Mouse (Mus musculus): ENCODE results near the gene Lrrc52. TPM values are rescaled to one million over a fixed set of nuclear protein-coding genes. Genes with fewer than 3 reads are reported as not detected.

Gene Lrrc52
- polyA plus RNA-seq (2016; fragmentation: Nextera tagmentation; extraction: Ambion mirVana), result not detected in 2 replicates

DNA sequence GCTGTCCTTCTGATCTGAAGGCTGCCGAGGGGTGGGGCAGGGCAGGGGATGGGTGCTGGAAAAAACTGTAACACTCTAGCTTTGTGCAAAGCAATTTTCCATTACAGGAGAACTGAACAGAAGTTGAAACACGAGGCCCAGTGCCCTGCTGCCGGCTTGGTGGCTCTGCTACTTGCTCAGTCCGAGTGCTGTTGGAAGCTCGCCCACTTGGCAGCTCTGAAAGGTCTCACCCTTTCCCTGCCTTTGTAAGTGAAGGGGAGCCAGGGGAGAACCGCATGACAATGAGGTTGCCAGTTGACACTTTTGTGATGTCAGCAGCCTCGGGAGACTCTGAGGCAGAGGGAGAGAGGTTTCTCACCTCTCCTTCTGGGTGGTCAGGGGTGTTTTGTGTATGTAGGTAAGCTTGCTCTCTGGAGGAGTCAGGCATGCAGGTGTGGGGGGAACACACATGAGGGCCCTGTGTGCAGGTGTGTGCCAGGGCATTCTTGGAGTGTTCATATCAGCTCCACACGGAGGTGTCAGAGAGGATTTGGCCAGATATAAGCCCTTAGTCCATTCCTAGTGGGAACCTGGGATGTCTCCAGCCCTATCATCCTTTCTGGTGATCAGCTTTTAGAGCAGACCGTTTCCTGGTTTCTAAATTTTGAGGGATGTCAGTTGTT lies at the start of gene Lrrc52:
Lrrc52 (minus strand) TSS at position 16 of the 662 bp plus-strand sequence.
- Histone ChIP-seq H3K9ac (no peak within 1 kb of the TSS), H3K4me3 (replicated peaks) (no peak within 1 kb of the TSS), H3K27ac (no peak within 1 kb of the TSS), H3K4me1 (no peaks in the 10 kb centered on the region), H3K27me3 (no peaks in the 10 kb centered on the region), H3K9me3 (no peaks in the 10 kb centered on the region), H3K4me2 (no peak within 1 kb of the TSS), H3K36me3 (replicated peaks) (no peaks in the 10 kb centered on the region)
- WGBS, result 41% methylated on average over 9 of the region's 9 CpGs
- ATAC-seq (ENCODE audit: low FRiP score), result 0 out of 2 replicates have a peak, but pooled peaks have one; percentile 20

DNA sequence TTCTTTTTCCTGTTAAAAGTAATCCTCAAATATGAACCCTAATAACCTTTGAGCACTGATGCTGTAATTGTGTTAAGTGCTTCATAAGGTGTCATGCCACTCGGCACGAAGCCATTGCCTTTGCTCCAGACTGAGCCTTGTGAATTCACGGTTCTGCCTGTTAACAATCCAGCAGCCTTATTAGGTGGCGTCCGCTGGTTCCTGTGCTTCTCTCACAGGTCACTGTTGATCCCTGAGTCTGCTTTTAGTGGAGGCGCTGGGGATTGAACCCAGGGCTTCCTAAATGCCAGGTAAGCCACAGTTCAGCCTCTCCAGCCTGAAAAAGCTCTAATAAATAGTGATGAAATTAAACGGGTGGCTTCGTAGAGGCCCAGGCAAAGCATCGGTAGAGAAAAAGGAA lies 45.0 kb upstream of the Lrrc52 start:
- Histone ChIP-seq H3K36me3 (replicated peaks) (no peaks in the 10 kb centered on the region), H3K9me3 (no peaks in the 10 kb centered on the region), H3K9ac (no peak overlapping the region), H3K4me2 (no peak overlapping the region), H3K4me1 (no peaks in the 10 kb centered on the region), H3K27me3 (no peaks in the 10 kb centered on the region), H3K27ac (no peak overlapping the region), H3K4me3 (replicated peaks) (no peak overlapping the region)
- 90% methylated on average over 9 of the region's 9 CpGs for WGBS
- no peak for ATAC-seq (ENCODE audit: low FRiP score)

DNA sequence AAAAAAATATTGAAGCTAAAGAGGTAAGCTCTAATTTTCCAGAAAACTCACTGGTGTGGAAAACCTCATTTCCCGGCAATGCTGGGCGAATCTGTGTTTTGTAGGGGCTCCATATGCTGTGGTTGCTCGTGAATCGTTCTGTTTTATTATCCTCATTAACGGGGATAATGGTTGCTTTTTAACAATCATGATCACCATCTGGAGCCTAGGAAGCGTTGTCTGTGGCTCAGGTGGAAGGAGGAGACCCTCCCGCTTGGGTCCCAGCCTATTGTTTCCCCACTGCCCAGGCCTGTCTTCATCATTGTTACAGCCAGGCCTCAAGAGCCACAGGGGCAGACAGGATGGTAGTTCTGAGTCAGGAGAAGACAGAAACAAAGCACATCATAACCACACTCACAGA lies 39.5 kb upstream of the Lrrc52 start:
- WGBS, result 57% methylated on average over 7 of the region's 7 CpGs
- no peak overlapping the region for H3K4me3 ChIP-seq (replicated peaks)
- peak overlapping the region; percentile 47; the same call in 1 of the 2 replicates for H3K27ac ChIP-seq
- no peak overlapping the region for H3K9ac ChIP-seq
- peaks cover 4% of the 10 kb centered on the region for H3K4me1 ChIP-seq
- ATAC-seq (ENCODE audit: low FRiP score), result peak; percentile 55
- no peaks in the 10 kb centered on the region for H3K9me3 ChIP-seq
- H3K36me3 ChIP-seq (replicated peaks), result no peaks in the 10 kb centered on the region
- H3K4me2 ChIP-seq, result no peak overlapping the region
- H3K27me3 ChIP-seq, result no peaks in the 10 kb centered on the region

DNA sequence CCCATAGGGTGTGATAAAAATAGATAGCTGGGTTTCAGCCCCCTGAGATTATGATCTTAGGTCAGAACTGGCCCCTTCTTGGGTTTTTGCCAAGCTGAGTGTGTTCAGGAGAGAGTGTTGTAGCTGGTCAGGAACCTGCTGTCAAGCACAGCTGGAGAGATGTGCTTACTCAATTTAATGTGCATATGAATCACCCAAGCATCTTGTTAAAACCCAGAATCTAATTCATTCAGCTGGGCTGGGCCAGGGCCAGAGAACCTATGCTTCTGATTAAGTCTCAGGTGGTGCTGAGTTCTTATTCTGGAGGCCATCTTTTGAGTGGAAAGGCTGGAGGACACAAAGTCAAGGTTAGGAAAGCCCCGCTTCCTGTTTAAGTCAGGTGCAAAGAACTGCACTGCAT lies 38.8 kb upstream of the Lrrc52 start:
- Histone ChIP-seq H3K27ac (0 out of 2 replicates have a peak overlapping the region, but pooled peaks have one; percentile 42), H3K4me3 (replicated peaks) (no peak overlapping the region), H3K9me3 (no peaks in the 10 kb centered on the region), H3K9ac (no peak overlapping the region), H3K27me3 (no peaks in the 10 kb centered on the region), H3K36me3 (replicated peaks) (no peaks in the 10 kb centered on the region), H3K4me1 (peaks cover 4% of the 10 kb centered on the region), H3K4me2 (no peak overlapping the region)
- 92% methylated on average over 1 of the region's 1 CpGs for WGBS
- 0 out of 2 replicates have a peak, but pooled peaks have one; percentile 41 for ATAC-seq (ENCODE audit: low FRiP score)

DNA sequence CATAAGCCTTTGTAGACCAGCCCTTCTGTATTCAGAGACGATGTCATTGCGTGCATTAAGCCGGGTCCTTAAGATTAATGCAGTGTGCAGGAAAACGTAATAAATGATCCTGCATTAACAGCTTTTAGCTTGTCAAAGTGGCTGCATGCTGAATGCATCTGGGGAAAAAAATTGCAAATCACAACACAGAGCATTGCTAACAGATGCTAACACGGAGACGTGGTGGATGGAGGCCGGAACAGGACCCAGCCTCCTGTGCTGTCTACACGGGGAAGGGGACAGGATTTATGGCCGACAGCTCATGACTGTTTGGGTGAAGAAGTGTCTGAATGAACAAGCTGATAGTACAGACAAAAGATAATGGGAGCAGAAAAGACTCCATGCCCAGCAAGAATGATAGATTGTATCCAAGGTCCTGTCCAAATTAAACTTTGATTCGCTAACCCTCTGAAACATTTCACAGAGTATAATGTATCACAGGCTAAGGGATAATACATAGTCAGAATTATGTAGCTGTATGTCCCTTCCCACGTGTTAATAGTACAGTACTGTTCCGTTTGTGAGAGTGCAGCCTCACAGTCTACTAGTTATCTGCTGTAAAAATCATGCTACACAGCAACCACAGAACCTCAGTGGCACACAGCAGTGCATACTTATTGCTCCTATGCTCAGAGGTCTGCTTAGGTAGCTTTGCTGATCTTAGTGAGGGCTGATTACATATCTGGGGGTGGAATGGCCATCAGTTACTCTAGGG lies 32.7 kb upstream of the Lrrc52 start:
- Histone ChIP-seq H3K36me3 (replicated peaks) (no peaks in the 10 kb centered on the region), H3K27me3 (peaks cover 8% of the 10 kb centered on the region; the same call in 1 of the 2 replicates), H3K4me2 (no peak overlapping the region), H3K27ac (peak overlapping the region; percentile 53), H3K9me3 (no peaks in the 10 kb centered on the region), H3K4me3 (replicated peaks) (no peak overlapping the region), H3K9ac (no peak overlapping the region), H3K4me1 (peaks cover 16% of the 10 kb centered on the region)
- 67% methylated on average over 12 of the region's 12 CpGs for WGBS
- ATAC-seq (ENCODE audit: low FRiP score), result peak; percentile 65; the same call in 1 of the 2 replicates

DNA sequence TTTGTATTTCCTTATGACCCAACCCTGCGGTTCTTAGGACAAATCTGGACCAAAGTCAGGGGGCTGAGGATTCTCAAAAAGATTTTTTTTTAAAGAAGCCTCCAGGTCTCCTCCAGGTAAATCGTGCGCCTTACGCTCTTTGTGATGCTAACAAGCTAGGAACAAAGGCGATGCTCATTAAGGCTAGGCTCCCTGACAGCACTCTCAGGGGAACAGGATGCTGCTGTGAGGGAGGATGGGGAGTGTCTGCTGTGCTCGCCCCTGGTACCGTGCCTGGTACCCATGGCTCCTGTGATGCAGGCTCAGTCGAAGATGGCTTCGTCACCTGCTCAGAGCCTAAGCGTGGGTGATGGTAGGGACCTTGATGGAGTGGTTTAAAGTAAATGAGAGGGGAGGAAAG lies 31.4 kb upstream of the Lrrc52 start:
- Histone ChIP-seq H3K27ac (no peak overlapping the region), H3K36me3 (replicated peaks) (no peaks in the 10 kb centered on the region), H3K4me1 (peaks cover 16% of the 10 kb centered on the region), H3K27me3 (peaks cover 8% of the 10 kb centered on the region; the same call in 1 of the 2 replicates), H3K4me2 (no peak overlapping the region), H3K9me3 (no peaks in the 10 kb centered on the region), H3K9ac (0 out of 2 replicates have a peak overlapping the region, but pooled peaks have one; percentile 4), H3K4me3 (replicated peaks) (no peak overlapping the region)
- no peak; the same call in 1 of the 2 replicates for ATAC-seq (ENCODE audit: low FRiP score)
- WGBS, result 15% methylated on average over 10 of the region's 10 CpGs

DNA sequence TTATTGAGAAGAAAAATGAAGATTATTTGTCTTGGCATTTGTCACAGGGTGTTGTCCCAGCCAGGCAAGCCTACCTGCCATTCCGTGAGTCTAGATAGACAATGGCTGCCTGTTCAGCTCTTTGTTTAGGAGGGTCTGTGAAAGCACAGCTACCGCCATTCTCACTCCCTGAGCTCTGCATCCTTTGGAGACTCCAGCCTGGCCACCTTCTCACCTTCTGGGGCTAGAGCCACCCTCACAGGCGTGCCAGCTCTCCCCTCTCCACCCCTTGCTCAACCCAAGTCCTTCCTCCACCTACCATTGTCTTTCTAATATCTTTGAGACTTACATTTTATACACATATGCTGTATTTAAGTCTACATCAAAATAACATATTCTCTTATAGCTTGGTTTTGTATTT lies 31.0 kb upstream of the Lrrc52 start:
- Histone ChIP-seq H3K4me3 (replicated peaks) (no peak overlapping the region), H3K27ac (no peak overlapping the region), H3K36me3 (replicated peaks) (no peaks in the 10 kb centered on the region), H3K4me2 (no peak overlapping the region), H3K4me1 (peaks cover 16% of the 10 kb centered on the region), H3K27me3 (peaks cover 8% of the 10 kb centered on the region; the same call in 1 of the 2 replicates), H3K9ac (no peak overlapping the region), H3K9me3 (no peaks in the 10 kb centered on the region)
- 28% methylated on average over 3 of the region's 3 CpGs for WGBS
- no peak for ATAC-seq (ENCODE audit: low FRiP score)

DNA sequence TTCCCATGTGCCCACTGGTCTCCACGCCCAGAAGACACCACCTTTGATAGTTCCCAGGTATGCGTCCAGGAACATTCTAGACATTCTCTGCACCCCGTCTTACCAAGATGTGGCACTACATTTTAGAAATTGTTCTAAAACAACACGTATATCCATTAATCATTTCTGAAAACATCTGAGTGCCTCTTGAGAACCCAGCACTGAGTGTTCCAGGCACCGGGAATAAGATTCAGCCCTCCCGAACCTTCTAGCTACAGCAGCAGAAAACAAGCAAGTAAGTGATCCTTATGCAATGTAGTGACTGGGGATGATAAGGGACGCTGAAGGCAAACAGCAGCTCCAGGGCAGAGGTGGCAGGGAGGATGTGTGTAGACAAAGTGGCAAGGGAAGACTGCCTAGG lies 24.9 kb upstream of the Lrrc52 start:
- WGBS, result 89% methylated on average over 7 of the region's 7 CpGs
- Histone ChIP-seq H3K36me3 (replicated peaks) (no peaks in the 10 kb centered on the region), H3K4me3 (replicated peaks) (no peak overlapping the region), H3K27me3 (0 out of 2 replicates have a peak, but pooled peaks cover 2% of the 10 kb centered on the region), H3K4me1 (no peaks in the 10 kb centered on the region), H3K27ac (no peak overlapping the region), H3K9me3 (no peaks in the 10 kb centered on the region), H3K9ac (no peak overlapping the region), H3K4me2 (no peak overlapping the region)
- no peak for ATAC-seq (ENCODE audit: low FRiP score)

DNA sequence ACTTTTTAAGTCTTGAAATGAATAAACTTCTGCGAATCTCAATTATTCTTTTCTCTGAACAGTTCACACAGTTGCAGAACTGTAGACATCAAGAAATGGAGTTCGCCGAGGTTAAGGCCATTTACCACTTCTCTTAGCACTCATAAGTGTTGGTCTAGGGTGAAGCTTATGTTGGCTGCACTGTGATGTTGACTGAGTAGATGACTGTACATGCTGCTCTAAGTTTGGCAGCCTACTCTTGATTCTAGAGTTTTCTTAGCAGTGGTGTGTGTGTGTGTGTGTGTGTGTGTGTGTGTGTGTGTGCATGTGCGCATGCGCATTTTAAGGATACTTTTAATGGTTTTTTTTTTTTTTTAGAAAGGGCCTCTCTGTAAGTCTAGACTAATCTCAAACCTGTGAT lies 21.4 kb upstream of the Lrrc52 start:
- ATAC-seq (ENCODE audit: low FRiP score), result no peak
- H3K4me3 ChIP-seq (replicated peaks), result no peak overlapping the region
- H3K9ac ChIP-seq, result no peak overlapping the region
- no peak overlapping the region for H3K4me2 ChIP-seq
- 90% methylated on average over 5 of the region's 5 CpGs for WGBS
- no peak overlapping the region for H3K27ac ChIP-seq
- no peaks in the 10 kb centered on the region for H3K4me1 ChIP-seq
- no peaks in the 10 kb centered on the region for H3K27me3 ChIP-seq
- H3K36me3 ChIP-seq (replicated peaks), result no peaks in the 10 kb centered on the region
- H3K9me3 ChIP-seq, result no peaks in the 10 kb centered on the region

DNA sequence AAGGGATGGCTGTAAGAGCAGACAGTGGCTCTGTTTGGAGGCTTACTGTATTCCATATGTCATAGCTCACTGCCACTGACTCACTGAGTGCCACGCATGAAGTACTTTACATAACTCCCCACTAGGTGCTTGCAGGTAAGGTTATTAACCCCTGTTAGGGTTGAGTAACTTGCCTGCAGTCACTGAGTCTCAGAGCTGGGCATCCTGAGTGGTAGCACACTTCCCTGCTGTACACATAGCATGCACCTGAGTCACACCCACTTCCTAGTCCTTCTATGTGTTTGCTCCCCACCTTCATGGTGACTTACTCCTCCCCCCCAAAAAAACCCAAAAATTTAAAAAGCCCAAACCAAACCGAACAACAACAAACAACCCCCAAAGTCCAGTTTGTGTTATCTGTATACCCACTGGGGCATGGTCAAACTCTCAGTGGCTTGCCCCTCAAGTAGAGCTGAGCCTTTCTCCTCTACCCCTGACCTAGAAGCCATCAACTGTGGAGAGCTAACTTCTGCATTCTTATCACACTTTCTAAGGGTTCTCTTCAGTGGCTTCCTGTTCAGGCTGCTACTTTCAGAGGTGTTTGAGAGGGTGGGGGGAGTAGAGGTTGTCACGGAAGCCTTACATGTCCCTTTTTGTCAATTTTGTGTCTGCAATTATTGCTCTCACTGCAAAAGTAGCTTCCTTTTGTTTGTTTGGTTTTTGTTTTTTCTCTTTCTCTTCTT lies 20.5 kb upstream of the Lrrc52 start:
- 84% methylated on average over 3 of the region's 3 CpGs for WGBS
- no peak overlapping the region for H3K4me3 ChIP-seq (replicated peaks)

DNA sequence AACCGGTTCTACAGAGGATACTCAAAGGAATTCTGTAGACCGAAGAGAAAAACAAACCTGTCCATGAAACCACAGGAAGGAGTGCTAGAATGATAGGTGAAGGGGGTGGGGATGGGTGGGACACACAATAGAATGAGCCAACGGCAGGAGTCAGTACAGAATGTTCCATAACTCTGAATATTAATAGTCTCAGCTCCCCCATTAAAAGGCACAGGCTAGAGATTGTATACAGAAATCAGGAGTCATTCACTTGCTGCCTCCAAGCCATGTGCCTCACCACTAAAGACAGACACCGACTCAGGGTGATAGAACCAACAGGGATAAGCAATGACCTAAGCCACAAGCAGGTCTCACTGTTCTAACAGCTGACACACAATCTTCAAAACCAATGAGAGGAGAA lies 16.3 kb upstream of the Lrrc52 start:
- no peaks in the 10 kb centered on the region for H3K9me3 ChIP-seq
- H3K27me3 ChIP-seq, result no peaks in the 10 kb centered on the region
- no peak for ATAC-seq (ENCODE audit: low FRiP score)
- H3K4me3 ChIP-seq (replicated peaks), result no peak overlapping the region
- no peak overlapping the region for H3K4me2 ChIP-seq
- H3K27ac ChIP-seq, result no peak overlapping the region
- H3K4me1 ChIP-seq, result no peaks in the 10 kb centered on the region
- no peaks in the 10 kb centered on the region for H3K36me3 ChIP-seq (replicated peaks)
- WGBS, result 88% methylated on average over 4 of the region's 4 CpGs
- no peak overlapping the region for H3K9ac ChIP-seq

More for the DNA sequence above, 20.5 kb upstream of the Lrrc52 start:
- Histone ChIP-seq H3K9me3 (no peaks in the 10 kb centered on the region), H3K9ac (no peak overlapping the region), H3K27me3 (no peaks in the 10 kb centered on the region), H3K36me3 (replicated peaks) (no peaks in the 10 kb centered on the region), H3K4me2 (no peak overlapping the region), H3K4me1 (no peaks in the 10 kb centered on the region), H3K27ac (no peak overlapping the region)
- no peak for ATAC-seq (ENCODE audit: low FRiP score)

DNA sequence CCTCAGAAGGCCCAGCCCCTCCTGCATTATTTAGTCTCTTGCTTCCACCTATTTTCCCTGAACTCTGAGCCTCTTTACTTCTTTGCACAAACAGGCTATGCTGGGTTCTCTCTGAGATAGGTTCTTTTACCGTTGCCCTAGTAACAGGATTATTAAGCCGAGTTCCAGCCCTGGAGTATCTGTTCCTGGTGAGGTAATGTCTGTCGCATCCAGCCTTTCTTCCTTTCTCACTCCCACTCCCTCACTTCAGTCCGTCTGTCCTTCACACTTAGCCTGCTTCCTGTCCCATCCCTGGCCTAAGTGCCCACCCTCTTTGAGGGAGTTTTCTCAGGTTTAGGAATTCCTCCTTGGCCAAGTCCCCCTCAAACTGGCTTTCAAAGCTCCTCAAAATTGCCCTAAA lies 7.0 kb upstream of the Lrrc52 start:
- H3K4me1 ChIP-seq, result no peaks in the 10 kb centered on the region
- H3K4me3 ChIP-seq (replicated peaks), result no peak overlapping the region
- H3K27ac ChIP-seq, result no peak overlapping the region
- no peak overlapping the region for H3K9ac ChIP-seq
- no peaks in the 10 kb centered on the region for H3K27me3 ChIP-seq
- no peaks in the 10 kb centered on the region for H3K9me3 ChIP-seq
- no peaks in the 10 kb centered on the region for H3K36me3 ChIP-seq (replicated peaks)
- ATAC-seq (ENCODE audit: low FRiP score), result peak; percentile 51; the same call in 1 of the 2 replicates
- no peak overlapping the region for H3K4me2 ChIP-seq
- WGBS, result 35% methylated on average over 4 of the region's 4 CpGs

Data from forebrain, embryonic 12.5 days (tissue).